Mouse (Mus musculus) MEL (cell line): ENCODE data around the gene Cbl. TPM values are rescaled to one million over a fixed set of nuclear protein-coding genes. Genes with fewer than 3 reads are reported as not detected.

Experiments used
- DNase-seq: peaks from one replicate; pipeline ENCODE4 v3.0.0; 2011; ENCODE audit warnings: low read depth, low spot score
- H3K27ac ChIP-seq: 2 replicates; pipeline ENCODE4 v1.5.1; 2012; ENCODE audit warnings: low read depth, mild to moderate bottlenecking, control low read depth, low read length, moderate library complexity; ENCODE audit not compliant: control insufficient read depth
- H3K27me3 ChIP-seq, 2 experiments: fragments of 150-350 bp in 1 of 2; sonication (generic) in 1 of 2; 2 replicates each; pipeline ENCODE4 v1.6.1; 2012; ENCODE audit warnings: low read length in 2 of 2, mild to moderate bottlenecking in 2 of 2, improper control_type of control experiment in 1 of 2, moderate library complexity in 1 of 2; ENCODE audit not compliant: insufficient read depth in 2 of 2, control insufficient read depth in 1 of 2
- H3K36me3 ChIP-seq, 2 experiments: 2 replicates each; pipeline ENCODE4 v1.6.1; 2012 to 2014; ENCODE audit warnings: low read length in 2 of 2, improper control_type of control experiment in 1 of 2, inconsistent platforms in 1 of 2, mild to moderate bottlenecking in 1 of 2; ENCODE audit not compliant: insufficient read depth in 2 of 2, control insufficient read depth in 1 of 2
- H3K4me1 ChIP-seq, 2 experiments: fragments of 150-350 bp in 1 of 2; sonication (generic) in 1 of 2; 2 replicates each; pipeline ENCODE4 v1.6.1; 2012; ENCODE audit warnings: low read length in 2 of 2, improper control_type of control experiment in 1 of 2, mild to moderate bottlenecking in 1 of 2; ENCODE audit not compliant: insufficient read depth in 2 of 2, control insufficient read depth in 1 of 2
- H3K4me3 ChIP-seq, 2 experiments: fragments of 150-350 bp in 1 of 2; sonication (generic) in 1 of 2; 2 replicates each; pipeline ENCODE4 v1.5.1; 2012; ENCODE audit warnings: low read depth in 2 of 2, low read length in 2 of 2, mild to moderate bottlenecking in 2 of 2, moderate library complexity in 2 of 2, control low read depth in 1 of 2, improper control_type of control experiment in 1 of 2; ENCODE audit not compliant: control insufficient read depth in 1 of 2, insufficient read depth in 1 of 2
- H3K79me2 ChIP-seq: 2 replicates; pipeline ENCODE4 v1.6.1; 2012; ENCODE audit warnings: mild to moderate bottlenecking, low read length, moderate library complexity; ENCODE audit not compliant: control insufficient read depth, poor library complexity, insufficient read depth
- H3K9ac ChIP-seq: 2 replicates; pipeline ENCODE4 v1.6.1; 2012; ENCODE audit warnings: low read depth, mild to moderate bottlenecking, control low read depth, low read length, moderate library complexity; ENCODE audit not compliant: control insufficient read depth, poor library complexity, severe bottlenecking
- H3K9me3 ChIP-seq: fragments of 150-350 bp; sonication (generic); replicated peaks from 2 replicates; pipeline ENCODE4 v1.6.1; 2012; ENCODE audit warnings: mild to moderate bottlenecking, low read length, improper control_type of control experiment, moderate library complexity; ENCODE audit not compliant: insufficient read depth
- CHD1 ChIP-seq: IDR thresholded peaks from 2 replicates; pipeline ENCODE4 v1.6.1; 2012; ENCODE audit warnings: low read depth, mild to moderate bottlenecking, inconsistent platforms, low read length, improper control_type of control experiment
- CHD2 ChIP-seq: IDR thresholded peaks from 2 replicates; pipeline ENCODE4 v1.6.1; 2011; ENCODE audit warnings: low read length, improper control_type of control experiment
- CTCF ChIP-seq, 3 experiments: IDR thresholded peaks in 2 of 3; conservative IDR thresholded peaks in 1 of 3; 2 replicates each; pipeline ENCODE4 v1.5.1; 2011 to 2012; ENCODE audit warnings: low read length in 3 of 3, low read depth in 2 of 3, mild to moderate bottlenecking in 2 of 3, improper control_type of control experiment in 1 of 3, inconsistent platforms in 1 of 3, mixed read lengths in 1 of 3, moderate library complexity in 1 of 3; ENCODE audit not compliant: control insufficient read depth in 1 of 3, insufficient read depth in 1 of 3, poor library complexity in 1 of 3, severe bottlenecking in 1 of 3
- E2F4 ChIP-seq: IDR thresholded peaks from 2 replicates; pipeline ENCODE4 v1.6.1; 2011; ENCODE audit warnings: low read depth, low read length, improper control_type of control experiment, borderline replicate concordance
- ELF1 ChIP-seq: IDR thresholded peaks from 2 replicates; pipeline ENCODE4 v1.6.1; 2014; ENCODE audit warnings: low read depth, mild to moderate bottlenecking, inconsistent platforms, low read length, improper control_type of control experiment, moderate library complexity
- HCFC1 ChIP-seq: IDR thresholded peaks from 2 replicates; pipeline ENCODE4 v1.6.1; 2012; ENCODE audit warnings: low read depth, mild to moderate bottlenecking, inconsistent platforms, low read length, improper control_type of control experiment, moderate library complexity
- KAT2A ChIP-seq: conservative IDR thresholded peaks from 2 replicates; pipeline ENCODE4 v1.6.1; 2012; ENCODE audit warnings: low read depth, low read length, improper control_type of control experiment, inconsistent platforms
- MAFK ChIP-seq: IDR thresholded peaks from 2 replicates; pipeline ENCODE4 v1.6.1; 2011; ENCODE audit warnings: low read depth, mild to moderate bottlenecking, low read length, improper control_type of control experiment, borderline replicate concordance
- MAX ChIP-seq: IDR thresholded peaks from 2 replicates; pipeline ENCODE4 v1.6.1; 2011; ENCODE audit warnings: low read length, improper control_type of control experiment
- MEF2A ChIP-seq: IDR thresholded peaks from 2 replicates; pipeline ENCODE4 v1.6.1; 2014; ENCODE audit warnings: low read depth, mild to moderate bottlenecking, inconsistent platforms, low read length, improper control_type of control experiment; ENCODE audit not compliant: poor library complexity, insufficient replicate concordance, severe bottlenecking; ENCODE audit errors: extremely low read depth
- MXI1 ChIP-seq: IDR thresholded peaks from 2 replicates; pipeline ENCODE4 v1.6.1; 2011; ENCODE audit warnings: mild to moderate bottlenecking, low read depth, low read length, improper control_type of control experiment
- MYB ChIP-seq: IDR thresholded peaks from 2 replicates; pipeline ENCODE4 v1.6.1; 2011; ENCODE audit warnings: mild to moderate bottlenecking, low read depth, low read length, improper control_type of control experiment
- MYC ChIP-seq: IDR thresholded peaks from 2 replicates; pipeline ENCODE4 v1.6.1; 2011; ENCODE audit warnings: low read depth, mild to moderate bottlenecking, low read length, improper control_type of control experiment, moderate library complexity
- NELFE ChIP-seq: IDR thresholded peaks from 2 replicates; pipeline ENCODE4 v1.6.1; 2011; ENCODE audit warnings: low read depth, low read length, improper control_type of control experiment
- POLR2A ChIP-seq, 2 experiments: IDR thresholded peaks; 2 replicates each; pipeline ENCODE4 v1.6.1; 2011 to 2012; ENCODE audit warnings: low read length in 2 of 2, mild to moderate bottlenecking in 2 of 2, control low read depth in 1 of 2, improper control_type of control experiment in 1 of 2, low read depth in 1 of 2, moderate library complexity in 1 of 2; ENCODE audit not compliant: control insufficient read depth in 1 of 2, insufficient read depth in 1 of 2, poor library complexity in 1 of 2
- POLR2AphosphoS2 ChIP-seq: IDR thresholded peaks from 2 replicates; pipeline ENCODE4 v1.6.1; 2011; ENCODE audit warnings: low read length, improper control_type of control experiment
- RAD21 ChIP-seq: IDR thresholded peaks from 2 replicates; pipeline ENCODE4 v1.6.1; 2011; ENCODE audit warnings: mild to moderate bottlenecking, low read depth, low read length, improper control_type of control experiment
- SIN3A ChIP-seq: IDR thresholded peaks from 2 replicates; pipeline ENCODE4 v1.6.1; 2012; ENCODE audit warnings: low read length, improper control_type of control experiment, inconsistent platforms
- SMC3 ChIP-seq: IDR thresholded peaks from 2 replicates; pipeline ENCODE4 v1.6.1; 2011; ENCODE audit warnings: low read depth, low read length, improper control_type of control experiment
- TAL1 ChIP-seq: IDR thresholded peaks from 2 replicates; pipeline ENCODE4 v1.6.1; 2012; ENCODE audit warnings: mild to moderate bottlenecking, inconsistent platforms, low read length, moderate library complexity, mixed read lengths
- TCF12 ChIP-seq: IDR thresholded peaks from 2 replicates; pipeline ENCODE4 v1.6.1; 2014; ENCODE audit warnings: low read depth, mild to moderate bottlenecking, inconsistent platforms, low read length, improper control_type of control experiment, moderate library complexity
- USF1 ChIP-seq: IDR thresholded peaks from 2 replicates; pipeline ENCODE4 v1.6.1; 2014; ENCODE audit warnings: low read depth, mild to moderate bottlenecking, inconsistent platforms, low read length, improper control_type of control experiment, moderate library complexity
- ZC3H11A ChIP-seq: IDR thresholded peaks from 2 replicates; pipeline ENCODE4 v1.6.1; 2012; ENCODE audit warnings: low read depth, mild to moderate bottlenecking, inconsistent platforms, low read length, improper control_type of control experiment
- ZMIZ1 ChIP-seq: IDR thresholded peaks from 2 replicates; pipeline ENCODE4 v1.6.1; 2012; ENCODE audit warnings: low read depth, mild to moderate bottlenecking, inconsistent platforms, low read length, improper control_type of control experiment, moderate library complexity
- ZNF384 ChIP-seq: IDR thresholded peaks from 2 replicates; pipeline ENCODE4 v1.6.1; 2012; ENCODE audit warnings: low read depth, mild to moderate bottlenecking, inconsistent platforms, low read length, improper control_type of control experiment
- polyA plus RNA-seq, 2 experiments: library from polyadenylated mRNA; stranded (reverse) in 1 of 2; unstranded in 1 of 2; fragments of >175 nt in 1 of 2; fragments of >200 nt in 1 of 2; gene quantifications; 2 replicates each; pipeline versions ENCODE4 v1.2.1 to v1.2.4; 2012; ENCODE audit warnings: low replicate concordance in 2 of 2, low read depth in 1 of 2; ENCODE audit not compliant: insufficient read length in 2 of 2, insufficient read depth in 1 of 2, missing spikeins in 1 of 2
- total RNA-seq: library from RNA; depleted of rRNA; stranded (reverse); fragments of 300-350 nt; gene quantifications from 2 replicates; pipeline ENCODE4 v1.2.3, GENCODE M21; 2012

The Cbl gene
- total and polyA plus RNA-seq, 3 experiments: 9.1 to 41.1 (median 36.8) TPM

GRCm38 (mm10) chr9:44104881-44105280, 129.0 kb downstream of the Cbl start:
- peaks cover 28% of the 10 kb centered on the region for H3K79me2 ChIP-seq
- no peak for DNase-seq
- no peak overlapping the region for H3K4me3 ChIP-seq
- no peak for TF ChIP-seq HCFC1
- TF ChIP-seq ZC3H11A: no peak
- no peak for TF ChIP-seq MAFK
- no peak for TF ChIP-seq TAL1
- no peak for TF ChIP-seq MYC
- TF ChIP-seq USF1: no peak
- TF ChIP-seq KAT2A: no peak
- no peak for TF ChIP-seq SMC3
- TF ChIP-seq SIN3A: no peak
- no peak for TF ChIP-seq NELFE
- no peak for TF ChIP-seq CHD2
- TF ChIP-seq MEF2A: no peak
- no peak for TF ChIP-seq MAX
- TF ChIP-seq MYB: no peak
- no peak for TF ChIP-seq MXI1
- no peak for TF ChIP-seq POLR2A (IDR thresholded peaks at IDR 0.05; ENCODE audit: control insufficient read depth in 1 of 2, insufficient read depth in 1 of 2, low read depth in 1 of 2, low read length in 2 of 2, poor library complexity in 1 of 2)
- no peak for TF ChIP-seq RAD21
- no peak for TF ChIP-seq TCF12
- no peak for TF ChIP-seq POLR2AphosphoS2
- no peaks in the 10 kb centered on the region for H3K27me3 ChIP-seq
- H3K27ac ChIP-seq: no peak overlapping the region
- H3K36me3 ChIP-seq: peaks cover 0 to 8% of the 10 kb centered on the region in 2 experiments; a peak in 3 of 4 replicates
- H3K4me1 ChIP-seq: peaks cover 0 to 7% of the 10 kb centered on the region in 2 experiments; a peak in 2 of 4 replicates
- H3K9me3 ChIP-seq: no peaks in the 10 kb centered on the region
- no peak overlapping the region for H3K9ac ChIP-seq

- Histone ChIP-seq H3K4me1 (no peaks in the 10 kb centered on the region), H3K79me2 (no peaks in the 10 kb centered on the region), H3K9me3 (no peaks in the 10 kb centered on the region), H3K36me3 (no peaks in the 10 kb centered on the region; a peak in 1 of 4 replicates), H3K9ac (no peak within 1 kb of the TSS), H3K27ac (no peak within 1 kb of the TSS), H3K27me3 (no peaks in the 10 kb centered on the region), H3K4me3 (no peak within 1 kb of the TSS)
- TF ChIP-seq CHD2 (no peak), HCFC1 (no peak), SIN3A (no peak), MAX (no peak), E2F4 (no peak), CHD1 (no peak), MXI1 (no peak), MYB (no peak), POLR2AphosphoS2 (no peak), ELF1 (no peak), ZMIZ1 (no peak), USF1 (no peak), CTCF (IDR thresholded peaks at IDR 0.05 in 2 of 3, conservative IDR thresholded peaks at IDR 0.05 in 1 of 3; ENCODE audit: control insufficient read depth in 1 of 3, insufficient read depth in 1 of 3, low read depth in 2 of 3, low read length in 3 of 3, poor library complexity in 1 of 3, severe bottlenecking in 1 of 3) (no peak), TAL1 (no peak), ZNF384 (no peak)
- DNase-seq: no peak
Observed at GRCm38 (mm10) chr9:44101490-44101889, 132.4 kb downstream of the Cbl start, which contains the start of gene Mfrp. Gene Mfrp (plus strand): TSS chr9:44101729.
